Mouse (Mus musculus) liver, adult 2 months (tissue): Measurements from ENCODE around the gene Pak7.

ENCODE experiments used
- CTCF ChIP-seq: fragments of 200-500 bp; IDR thresholded peaks from 2 replicates; pipeline ENCODE4 v1.5.1; 2011; ENCODE audit warnings: low read depth, low read length, control low read depth
- POLR2A ChIP-seq: fragments of 200-500 bp; IDR thresholded peaks from 2 replicates; pipeline ENCODE4 v1.6.1; 2011; ENCODE audit warnings: low read length, control low read depth; ENCODE audit not compliant: insufficient read depth; ENCODE audit errors: extremely low read depth

- no peak for TF ChIP-seq CTCF
- no peak for TF ChIP-seq POLR2A
These were observed 339.3 kb downstream of the Pak7 start for GRCm38 (mm10) chr2:136048464-136048863.
